Mouse (Mus musculus) megakaryocyte, embryonic 14.5 days (primary cell): ENCODE results near the gene Rpl35a.

Experiments
- FLI1 ChIP-seq: IDR thresholded peaks from 2 replicates; pipeline ENCODE4 v1.6.1; 2012; ENCODE audit warnings: low read length, inconsistent platforms, mixed read lengths
- GATA1 ChIP-seq: IDR thresholded peaks from 3 replicates; pipeline ENCODE4 v1.6.1; 2012; ENCODE audit warnings: mixed read lengths, low read length, inconsistent platforms, borderline replicate concordance

GRCm38 (mm10) chr16:33074967-33075366, 18.7 kb downstream of the Rpl35a start:
- TF ChIP-seq GATA1 = no peak
- no peak for TF ChIP-seq FLI1
